Mouse (Mus musculus): ENCODE data around the gene Nfia. TPM values are rescaled to one million over a fixed set of nuclear protein-coding genes. Genes with fewer than 3 reads are reported as not detected.

The Nfia gene
- polyA plus RNA-seq, 1 experiment from 2014 or later, result 51.0 TPM

DNA sequence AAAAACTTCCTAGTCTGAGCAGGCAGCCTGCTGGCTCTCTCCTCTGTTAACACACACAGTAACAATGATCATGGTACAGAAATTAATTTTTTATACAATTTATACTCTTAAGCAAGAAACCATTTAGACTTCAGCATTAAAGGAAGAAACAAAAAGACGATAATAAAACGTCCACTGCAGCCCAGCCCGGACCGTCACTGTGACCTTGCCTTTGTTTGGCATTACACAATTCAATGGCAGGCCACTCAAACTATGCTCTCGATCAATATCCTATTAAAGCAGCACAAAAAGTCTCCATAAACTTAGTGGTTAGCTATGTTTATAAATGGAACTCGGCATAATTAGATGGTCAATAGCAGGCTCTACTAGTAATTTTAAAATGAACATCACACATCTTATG lies 232.5 kb downstream of the Nfia start:
- Histone ChIP-seq H3K27ac (peak overlapping the region; percentile 88; the same call in 1 of the 2 replicates), H3K4me2 (replicated peaks) (no peak overlapping the region)
- WGBS, result 89% methylated on average over 6 of the region's 6 CpGs

DNA sequence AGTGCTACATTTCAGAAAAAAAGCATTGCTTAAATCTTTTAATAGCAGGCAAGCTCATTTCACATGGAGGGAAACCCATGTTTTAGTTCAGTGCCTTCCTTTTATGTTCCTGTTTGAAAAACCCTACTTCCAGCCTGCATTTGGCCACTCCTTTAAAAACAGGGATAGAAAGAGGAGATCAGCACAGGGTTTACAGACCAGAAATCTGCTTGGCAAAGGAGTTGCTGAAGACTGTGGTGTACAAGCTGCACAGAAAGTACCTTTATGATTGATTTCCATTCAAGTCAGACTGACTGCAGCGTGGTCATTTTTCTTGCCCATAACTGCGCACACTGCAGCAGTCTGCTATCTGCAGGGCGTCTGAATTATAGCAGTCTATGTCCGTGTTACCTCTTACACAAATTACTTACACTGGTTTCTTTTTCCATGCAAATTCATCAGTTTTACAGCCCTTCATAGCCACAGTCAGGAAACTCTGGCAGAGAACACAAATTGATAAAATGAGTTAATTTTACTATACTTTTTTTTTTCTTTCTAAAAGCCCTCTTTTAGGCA lies 236.4 kb downstream of the Nfia start:
- no peaks in the 10 kb centered on the region for H3K36me3 ChIP-seq
- no peak overlapping the region for H3K4me2 ChIP-seq (replicated peaks)
- peaks cover 11% of the 10 kb centered on the region for H3K4me1 ChIP-seq
- ATAC-seq (ENCODE audit: insufficient number of reproducible peaks, insufficient read depth, low FRiP score, low TSS enrichment), result no peak
- 0 out of 2 replicates have a peak overlapping the region, but pooled peaks have one; percentile 23 for H3K27ac ChIP-seq
- H3K27me3 ChIP-seq, result no peaks in the 10 kb centered on the region
- no peaks in the 10 kb centered on the region for H3K9me3 ChIP-seq
- H3K4me3 ChIP-seq, result no peak overlapping the region
- H3K9ac ChIP-seq, result no peak overlapping the region
- 78% methylated on average over 4 of the region's 4 CpGs for WGBS

More for the DNA sequence above, 232.5 kb downstream of the Nfia start:
- Histone ChIP-seq H3K9me3 (no peaks in the 10 kb centered on the region), H3K9ac (no peak overlapping the region), H3K4me1 (peaks cover 29% of the 10 kb centered on the region), H3K27me3 (no peaks in the 10 kb centered on the region), H3K4me3 (no peak overlapping the region), H3K36me3 (peaks cover 6% of the 10 kb centered on the region)
- ATAC-seq (ENCODE audit: insufficient number of reproducible peaks, insufficient read depth, low FRiP score, low TSS enrichment), result no peak

DNA sequence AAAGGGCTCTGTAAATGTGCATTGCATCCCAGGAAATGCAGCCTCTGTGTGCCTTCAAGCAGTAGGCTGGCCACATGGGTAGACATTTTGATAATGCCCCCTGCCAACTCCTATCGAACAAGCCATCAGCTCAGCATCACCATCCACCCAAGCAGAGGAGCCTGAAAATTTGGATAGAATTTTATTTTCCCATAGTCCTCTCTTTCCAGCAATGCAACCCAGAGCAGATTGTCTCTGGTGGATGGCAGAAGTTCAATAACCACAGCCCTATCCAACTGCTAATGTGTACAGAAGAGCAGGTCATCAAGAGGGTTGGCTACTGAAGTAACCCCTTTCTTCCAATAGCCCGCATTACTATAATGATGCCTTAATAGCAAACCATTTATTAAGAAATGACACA lies 237.4 kb downstream of the Nfia start:
- Histone ChIP-seq H3K27ac (no peak overlapping the region), H3K4me2 (replicated peaks) (no peak overlapping the region), H3K4me3 (no peak overlapping the region), H3K4me1 (0 out of 2 replicates have a peak, but pooled peaks cover under 1% of the 10 kb centered on the region), H3K9ac (no peak overlapping the region), H3K27me3 (no peaks in the 10 kb centered on the region), H3K9me3 (no peaks in the 10 kb centered on the region), H3K36me3 (no peaks in the 10 kb centered on the region)
- no peak for ATAC-seq (ENCODE audit: insufficient number of reproducible peaks, insufficient read depth, low FRiP score, low TSS enrichment)
- WGBS, result 90% methylated on average over 2 of the region's 2 CpGs

DNA sequence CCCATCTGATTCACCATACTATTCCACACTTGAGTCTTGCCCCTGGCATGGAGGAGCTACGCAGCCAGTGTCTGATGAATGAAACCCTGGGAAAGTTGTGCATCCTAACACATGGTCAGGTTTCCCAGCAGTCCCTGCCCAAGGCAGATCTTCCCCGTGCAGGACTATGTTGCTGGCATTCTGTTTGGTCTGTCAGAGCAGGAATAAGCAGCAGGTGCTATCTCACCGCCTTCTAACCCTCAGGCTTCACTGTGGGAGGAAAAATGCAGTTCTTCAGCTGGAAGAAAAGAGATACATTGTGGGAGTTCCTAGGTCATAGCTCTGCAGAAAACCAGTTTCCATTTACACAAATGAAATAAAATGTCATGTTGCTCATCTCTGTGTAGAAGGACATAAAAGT lies 247.3 kb downstream of the Nfia start:
- no peak for ATAC-seq (ENCODE audit: insufficient number of reproducible peaks, insufficient read depth, low FRiP score, low TSS enrichment)
- H3K9ac ChIP-seq, result no peak overlapping the region
- H3K4me3 ChIP-seq, result no peak overlapping the region
- no peak overlapping the region for H3K4me2 ChIP-seq (replicated peaks)
- no peaks in the 10 kb centered on the region for H3K4me1 ChIP-seq
- H3K27me3 ChIP-seq, result no peaks in the 10 kb centered on the region
- H3K36me3 ChIP-seq, result peaks cover 36% of the 10 kb centered on the region
- WGBS, result 76% methylated on average over 3 of the region's 3 CpGs
- no peaks in the 10 kb centered on the region for H3K9me3 ChIP-seq
- H3K27ac ChIP-seq, result no peak overlapping the region

DNA sequence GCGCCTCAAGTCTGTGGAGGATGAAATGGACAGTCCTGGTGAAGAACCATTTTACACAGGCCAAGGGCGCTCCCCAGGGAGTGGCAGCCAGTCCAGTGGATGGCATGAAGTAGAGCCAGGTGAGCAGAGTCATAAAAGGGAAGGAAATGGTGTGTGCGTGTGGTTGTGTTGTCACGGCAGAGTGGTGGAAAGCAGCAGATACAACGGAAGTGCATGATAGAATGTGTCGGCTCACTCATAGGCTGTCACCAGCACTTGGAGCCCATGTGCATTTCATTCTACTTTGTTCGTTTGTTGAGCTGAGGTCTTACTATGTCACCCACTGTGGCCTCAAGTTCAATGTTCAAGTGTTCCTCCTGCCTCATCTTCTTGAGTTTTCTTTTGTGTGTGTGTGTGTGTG lies 248.3 kb downstream of the Nfia start:
- no peak for ATAC-seq (ENCODE audit: insufficient number of reproducible peaks, insufficient read depth, low FRiP score, low TSS enrichment)
- Histone ChIP-seq H3K27me3 (no peaks in the 10 kb centered on the region), H3K36me3 (peaks cover 36% of the 10 kb centered on the region), H3K9me3 (no peaks in the 10 kb centered on the region), H3K4me3 (no peak overlapping the region), H3K4me1 (no peaks in the 10 kb centered on the region), H3K4me2 (replicated peaks) (no peak overlapping the region), H3K27ac (no peak overlapping the region), H3K9ac (no peak overlapping the region)
- WGBS, result 85% methylated on average over 7 of the region's 7 CpGs

DNA sequence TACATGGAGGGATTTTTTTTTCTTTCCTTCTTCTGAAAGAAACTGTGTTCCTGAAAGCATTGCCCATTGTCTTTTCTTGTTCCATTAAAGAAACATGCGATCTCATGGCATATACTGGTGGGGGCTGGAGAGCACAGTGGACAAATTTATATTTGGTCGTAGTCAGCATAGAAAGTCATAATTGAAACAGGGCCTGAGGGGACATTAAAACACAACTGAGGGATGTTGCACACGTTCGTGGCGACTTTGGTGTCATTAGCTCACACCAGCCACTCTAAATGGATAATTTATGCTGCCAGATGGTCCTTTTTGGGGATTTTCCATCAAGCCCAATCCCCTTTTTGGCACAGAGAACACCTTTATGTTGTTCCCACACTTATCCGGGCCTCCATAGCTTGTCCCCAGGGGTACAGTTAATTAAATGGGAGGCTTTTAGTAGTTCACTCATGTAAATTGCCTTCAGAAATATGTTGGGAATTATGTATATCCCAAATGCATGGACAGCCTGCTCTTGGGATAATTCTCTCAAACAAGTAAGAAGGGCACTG lies 250.8 kb downstream of the Nfia start:
- Histone ChIP-seq H3K9ac (no peak overlapping the region), H3K27ac (no peak overlapping the region), H3K9me3 (no peaks in the 10 kb centered on the region), H3K4me2 (replicated peaks) (no peak overlapping the region), H3K36me3 (peaks cover 20% of the 10 kb centered on the region), H3K27me3 (no peaks in the 10 kb centered on the region), H3K4me3 (no peak overlapping the region), H3K4me1 (no peaks in the 10 kb centered on the region)
- 73% methylated on average over 6 of the region's 6 CpGs for WGBS
- no peak for ATAC-seq (ENCODE audit: insufficient number of reproducible peaks, insufficient read depth, low FRiP score, low TSS enrichment)

DNA sequence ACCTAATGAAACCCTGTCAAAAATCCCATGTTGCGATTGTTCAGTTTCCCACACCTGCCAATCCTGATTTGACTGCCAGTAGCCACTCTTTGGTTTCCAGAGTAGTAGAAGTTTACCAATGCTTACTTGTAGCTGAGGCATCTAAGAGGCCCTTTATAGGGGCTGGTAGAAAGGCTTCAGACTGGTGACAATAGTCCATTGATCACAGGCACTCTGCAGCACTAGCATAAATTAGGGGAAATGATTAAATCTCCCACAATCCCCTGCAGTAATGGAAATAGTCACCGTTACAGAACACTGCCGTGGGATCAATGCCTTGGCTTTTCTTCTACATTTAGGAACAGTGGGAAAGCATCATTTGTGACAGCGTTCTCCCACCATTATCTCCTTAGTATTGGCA lies 254.9 kb downstream of the Nfia start:
- no peak for ATAC-seq (ENCODE audit: insufficient number of reproducible peaks, insufficient read depth, low FRiP score, low TSS enrichment)
- H3K4me2 ChIP-seq (replicated peaks), result no peak overlapping the region
- H3K27ac ChIP-seq, result no peak overlapping the region
- 73% methylated on average over 4 of the region's 4 CpGs for WGBS
- H3K9ac ChIP-seq, result no peak overlapping the region
- H3K36me3 ChIP-seq, result peaks cover 4% of the 10 kb centered on the region; the same call in 1 of the 2 replicates
- H3K4me1 ChIP-seq, result no peaks in the 10 kb centered on the region
- no peaks in the 10 kb centered on the region for H3K27me3 ChIP-seq
- H3K4me3 ChIP-seq, result no peak overlapping the region
- H3K9me3 ChIP-seq, result no peaks in the 10 kb centered on the region

DNA sequence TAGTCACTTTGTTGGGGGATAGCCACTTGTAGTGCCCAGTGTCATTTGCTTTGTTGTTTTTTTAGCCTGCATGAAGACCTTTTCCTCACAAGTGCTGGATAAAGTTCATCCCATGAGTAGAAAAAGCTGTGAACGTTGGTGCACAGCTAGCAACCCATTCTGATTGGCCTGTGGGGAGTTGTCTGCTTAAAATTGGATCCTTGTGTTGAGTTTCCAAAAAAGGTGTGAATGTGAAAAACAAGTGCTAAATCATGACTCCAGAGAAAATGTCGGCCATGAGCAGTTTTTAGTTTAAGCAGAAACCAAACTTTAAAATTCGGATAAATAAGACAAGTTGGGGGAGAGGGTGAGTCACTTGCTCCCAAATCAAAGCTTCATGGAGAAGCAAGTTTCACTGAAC lies 259.3 kb downstream of the Nfia start:
- Histone ChIP-seq H3K36me3 (0 out of 2 replicates have a peak, but pooled peaks cover 3% of the 10 kb centered on the region), H3K4me3 (no peak overlapping the region), H3K9me3 (no peaks in the 10 kb centered on the region), H3K27me3 (no peaks in the 10 kb centered on the region), H3K4me2 (replicated peaks) (no peak overlapping the region), H3K27ac (no peak overlapping the region), H3K9ac (no peak overlapping the region), H3K4me1 (no peaks in the 10 kb centered on the region)
- no peak for ATAC-seq (ENCODE audit: insufficient number of reproducible peaks, insufficient read depth, low FRiP score, low TSS enrichment)
- WGBS, result 69% methylated on average over 3 of the region's 3 CpGs

DNA sequence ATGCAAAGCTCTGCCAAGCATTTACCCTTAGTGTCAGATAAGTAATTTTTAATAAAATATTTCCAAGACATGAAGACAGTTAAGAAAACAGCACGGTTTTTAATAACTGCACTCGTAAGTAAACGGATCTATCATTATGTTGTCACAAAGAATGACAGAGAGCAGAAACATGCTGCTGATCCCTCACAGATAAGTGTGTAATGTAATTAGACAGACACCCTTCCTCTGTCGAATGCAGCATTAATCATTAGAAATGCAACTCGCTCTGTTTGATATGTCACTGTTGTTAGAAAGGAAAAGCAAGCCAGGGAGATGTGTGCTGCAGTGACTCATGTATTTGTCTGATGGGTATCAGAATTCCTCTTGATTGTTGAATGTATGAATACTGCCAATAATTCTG lies 259.8 kb downstream of the Nfia start:
- no peak overlapping the region for H3K9ac ChIP-seq
- no peak overlapping the region for H3K4me3 ChIP-seq
- H3K27ac ChIP-seq, result no peak overlapping the region
- H3K4me2 ChIP-seq (replicated peaks), result no peak overlapping the region
- H3K27me3 ChIP-seq, result no peaks in the 10 kb centered on the region
- H3K4me1 ChIP-seq, result no peaks in the 10 kb centered on the region
- ATAC-seq (ENCODE audit: insufficient number of reproducible peaks, insufficient read depth, low FRiP score, low TSS enrichment), result no peak
- WGBS, result 68% methylated on average over 5 of the region's 5 CpGs
- no peaks in the 10 kb centered on the region for H3K9me3 ChIP-seq
- H3K36me3 ChIP-seq, result 0 out of 2 replicates have a peak, but pooled peaks cover 3% of the 10 kb centered on the region

DNA sequence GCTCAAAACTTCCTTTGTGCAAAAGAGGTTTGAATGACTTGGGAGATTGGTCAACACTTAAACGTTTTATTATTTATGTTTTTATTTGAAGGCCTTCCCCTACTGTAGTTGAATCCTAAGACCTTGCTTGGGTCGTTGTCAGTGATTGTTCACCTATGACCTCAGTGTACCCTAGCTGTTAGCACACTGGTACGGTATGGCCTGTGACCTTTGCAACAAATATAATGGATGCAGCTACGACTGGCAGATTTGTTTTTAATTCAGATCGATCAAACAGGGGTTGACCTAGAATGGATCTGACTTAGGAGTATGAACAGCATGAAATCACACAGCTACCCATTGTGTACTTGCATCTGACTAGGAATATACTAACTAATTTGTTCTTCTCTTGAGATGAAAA lies 266.6 kb downstream of the Nfia start:
- H3K4me2 ChIP-seq (replicated peaks), result no peak overlapping the region
- no peak overlapping the region for H3K4me3 ChIP-seq
- no peaks in the 10 kb centered on the region for H3K36me3 ChIP-seq
- peaks cover 3% of the 10 kb centered on the region; the same call in 1 of the 2 replicates for H3K4me1 ChIP-seq
- 71% methylated on average over 5 of the region's 5 CpGs for WGBS
- H3K27me3 ChIP-seq, result no peaks in the 10 kb centered on the region
- no peaks in the 10 kb centered on the region for H3K9me3 ChIP-seq
- no peak for ATAC-seq (ENCODE audit: insufficient number of reproducible peaks, insufficient read depth, low FRiP score, low TSS enrichment)
- H3K27ac ChIP-seq, result no peak overlapping the region
- no peak overlapping the region for H3K9ac ChIP-seq

DNA sequence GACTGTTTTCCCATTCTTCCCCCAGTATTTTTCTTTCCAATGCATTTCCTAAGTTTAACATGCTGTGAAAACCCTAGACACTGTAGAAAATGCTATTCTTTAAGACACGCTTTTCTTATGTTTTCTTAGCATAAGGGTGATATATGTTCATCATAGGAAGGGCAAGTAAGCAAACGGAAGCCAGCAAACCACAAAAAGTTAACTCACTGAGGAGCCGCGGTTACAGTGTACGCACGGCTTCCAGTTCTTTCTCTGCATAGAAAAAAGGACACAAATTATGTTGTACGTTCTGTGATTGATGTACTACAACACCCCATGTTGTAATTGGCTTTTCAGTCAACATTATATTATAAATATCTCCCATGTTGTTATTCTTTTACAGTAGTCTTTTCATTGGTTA lies 267.6 kb downstream of the Nfia start:
- no peak overlapping the region for H3K4me2 ChIP-seq (replicated peaks)
- WGBS, result 74% methylated on average over 7 of the region's 7 CpGs
- H3K36me3 ChIP-seq, result no peaks in the 10 kb centered on the region
- H3K27ac ChIP-seq, result no peak overlapping the region
- no peak overlapping the region for H3K4me3 ChIP-seq
- H3K27me3 ChIP-seq, result no peaks in the 10 kb centered on the region
- no peaks in the 10 kb centered on the region for H3K9me3 ChIP-seq
- H3K9ac ChIP-seq, result no peak overlapping the region
- peaks cover 3% of the 10 kb centered on the region; the same call in 1 of the 2 replicates for H3K4me1 ChIP-seq
- no peak for ATAC-seq (ENCODE audit: insufficient number of reproducible peaks, insufficient read depth, low FRiP score, low TSS enrichment)

DNA sequence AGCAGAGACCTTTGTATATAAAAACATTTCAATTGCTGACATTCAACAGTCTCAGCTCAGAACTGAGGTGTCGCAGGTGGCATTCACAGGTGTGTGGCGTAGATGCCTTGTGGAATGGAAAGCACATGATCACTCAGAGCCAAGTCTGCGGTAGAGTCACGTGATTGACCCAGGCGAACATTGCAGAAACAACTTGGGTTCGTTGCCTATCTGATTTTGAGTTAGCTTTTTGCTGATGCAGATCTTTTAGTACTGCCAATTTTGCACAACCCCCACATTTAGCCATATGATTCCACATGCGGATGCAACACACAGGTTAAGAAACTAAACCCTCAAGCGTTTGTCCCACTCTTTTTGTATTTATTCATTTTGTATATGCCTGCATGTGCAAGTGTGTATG lies 272.1 kb downstream of the Nfia start:
- Histone ChIP-seq H3K4me3 (no peak overlapping the region), H3K4me2 (replicated peaks) (no peak overlapping the region), H3K9me3 (no peaks in the 10 kb centered on the region), H3K27ac (no peak overlapping the region), H3K9ac (no peak overlapping the region), H3K27me3 (no peaks in the 10 kb centered on the region), H3K36me3 (no peaks in the 10 kb centered on the region), H3K4me1 (peaks cover 6% of the 10 kb centered on the region; the same call in 1 of the 2 replicates)
- no peak for ATAC-seq (ENCODE audit: insufficient number of reproducible peaks, insufficient read depth, low FRiP score, low TSS enrichment)
- 88% methylated on average over 8 of the region's 8 CpGs for WGBS
